Mouse (Mus musculus) activated CD4-positive, CD25-positive, alpha-beta regulatory T cell, adult 9 weeks (primary cell): ENCODE results near the gene Gstm7. TPM values are rescaled to one million over a fixed set of nuclear protein-coding genes. Genes with fewer than 3 reads are reported as not detected.

Source experiments
- polyA plus RNA-seq: library from polyadenylated mRNA; unstranded; fragments of 100-300 nt; shearing (Covaris generic); gene quantifications from one replicate; pipeline ENCODE4 v1.2.1, GENCODE M21; 2017

Gene Gstm7
- 1.2 TPM for polyA plus RNA-seq

DNA sequence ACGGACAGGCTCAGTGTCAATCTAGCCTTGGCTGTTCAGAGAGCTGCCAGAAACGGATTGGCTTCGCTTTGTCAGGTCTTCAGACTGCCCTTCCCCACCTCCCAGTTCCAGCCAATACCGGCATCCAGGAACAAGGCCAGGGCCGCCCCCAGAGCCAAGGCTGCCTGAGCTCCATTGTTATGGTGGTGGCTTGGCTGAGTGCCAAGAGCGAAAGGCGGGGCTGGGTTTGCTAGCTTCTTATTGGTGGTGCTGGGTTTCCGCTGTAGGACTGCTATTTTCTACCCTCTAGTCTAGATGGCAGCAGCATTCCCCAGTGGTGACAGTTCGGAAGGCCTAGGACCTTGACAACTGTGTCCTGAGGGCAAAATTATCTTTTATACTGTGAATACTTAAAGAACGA, at the start of gene Gstm7:
Gene Gstm7, minus strand, starts transcription at position 148 of the 400 bp plus-strand sequence.

DNA sequence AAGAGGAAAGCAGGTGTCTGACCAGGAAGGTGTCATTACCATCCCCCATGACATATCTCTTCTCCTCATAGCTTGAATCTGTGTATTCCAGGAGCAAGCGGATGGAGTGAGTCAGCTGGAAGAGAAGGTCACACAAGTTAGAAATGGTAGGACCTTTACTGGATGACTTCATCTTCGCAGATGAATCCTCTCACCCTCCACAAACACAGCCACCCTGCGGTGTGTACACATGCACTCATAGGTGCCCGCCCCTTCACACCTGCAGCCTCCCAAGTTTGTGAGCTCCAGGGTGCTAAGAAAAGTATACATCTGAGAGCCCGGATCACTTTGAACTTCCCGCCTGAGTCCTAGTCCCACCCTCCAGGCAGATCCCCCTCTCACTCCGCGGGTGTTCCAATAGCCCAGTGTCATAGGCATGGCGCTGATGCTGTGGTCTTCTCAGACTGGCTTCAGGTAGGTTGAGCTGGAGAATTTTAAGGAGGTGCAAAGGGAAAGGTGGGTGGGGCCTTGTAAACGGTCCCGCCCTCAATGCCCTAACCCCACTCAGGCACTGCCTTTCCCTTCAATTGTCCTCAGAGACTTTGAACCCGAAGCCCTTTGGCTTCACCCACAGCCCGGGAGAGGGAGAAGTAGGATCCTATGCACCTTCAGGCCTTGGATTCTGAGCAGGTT, 37.2 kb upstream of the Gstm7 start, which contains the start of gene Gstm3:
Gene Gstm3, minus strand, starts transcription at position 560 of the 672 bp plus-strand sequence.

DNA sequence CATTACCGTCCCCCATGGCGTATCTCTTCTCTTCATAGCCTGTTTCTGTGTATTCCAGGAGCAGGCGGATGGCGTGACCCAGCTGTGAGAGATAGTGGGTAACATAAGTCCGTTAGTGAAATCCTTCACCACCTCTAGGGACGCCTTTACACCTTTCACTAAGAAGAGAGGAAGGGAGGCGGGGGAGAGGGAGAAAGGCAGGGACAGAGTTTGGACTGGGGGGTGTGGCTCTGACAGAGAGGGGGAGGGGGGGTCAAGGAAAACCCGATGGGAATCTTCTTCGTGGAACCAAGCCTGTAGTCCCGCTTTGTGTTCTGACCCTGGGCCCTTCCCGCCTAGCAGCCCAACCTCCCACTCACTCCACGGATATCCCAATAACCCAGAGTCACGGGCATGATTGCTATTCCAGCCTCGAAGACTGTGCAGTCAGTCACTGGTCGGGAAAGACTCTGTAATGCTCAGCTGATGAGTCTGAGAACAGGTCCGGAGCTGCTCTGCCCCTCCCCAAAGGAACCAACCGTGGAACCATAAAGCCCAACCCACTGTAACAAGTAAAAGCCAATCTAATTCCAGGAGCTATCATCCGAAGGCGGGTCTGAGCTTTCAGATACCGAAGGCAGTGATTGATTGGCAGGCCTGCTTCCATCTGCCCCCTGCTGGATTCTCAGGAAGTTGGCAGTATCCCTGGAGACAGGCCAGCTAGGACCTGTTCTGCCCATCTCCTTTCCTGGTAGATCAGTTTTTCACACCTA, 11.8 kb upstream of the Gstm7 start, which contains the start of gene Gstm6:
Gene Gstm6, minus strand, starts transcription at position 511 of the 752 bp plus-strand sequence.

DNA sequence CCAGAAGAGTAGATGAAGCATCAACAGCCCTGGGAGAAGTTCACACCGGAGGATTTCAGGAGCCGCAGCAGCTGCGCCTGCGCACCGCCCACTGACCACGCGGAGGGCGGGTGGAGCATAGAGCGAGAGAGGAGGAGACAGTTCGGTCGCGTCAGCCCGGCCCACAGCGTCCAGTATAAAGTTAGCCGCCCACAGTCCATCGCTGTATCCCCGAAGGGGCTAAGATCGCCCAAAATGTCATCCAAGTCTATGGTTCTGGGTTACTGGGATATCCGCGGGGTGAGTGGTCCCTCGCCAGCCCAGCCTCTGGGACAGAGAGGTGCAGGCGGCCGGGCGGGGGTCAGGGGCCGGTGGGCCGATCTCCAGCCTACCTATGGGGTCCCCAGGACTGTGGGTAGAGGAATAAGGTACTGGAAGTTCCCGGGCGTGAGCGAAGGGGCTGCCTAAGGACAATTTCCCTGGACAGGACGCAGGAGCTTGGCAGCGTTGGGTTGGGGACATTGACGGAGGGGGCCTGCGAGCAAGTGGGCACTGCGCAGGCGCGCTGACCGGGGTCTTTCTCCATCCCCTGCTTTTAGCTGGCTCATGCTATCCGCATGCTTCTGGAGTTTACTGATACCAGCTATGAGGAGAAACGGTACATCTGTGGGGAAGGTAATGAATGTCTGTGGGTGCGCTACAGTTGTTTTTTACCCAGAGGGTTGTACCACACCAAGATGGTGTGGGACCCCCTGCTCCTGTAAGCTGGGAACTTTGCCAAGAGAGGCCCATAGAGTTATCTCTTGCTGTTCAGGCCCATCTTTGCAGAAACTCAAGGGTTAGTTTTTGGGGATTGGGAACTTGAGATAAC, 35.7 kb downstream of the Gstm7 start, which contains the start of gene Gstm5:
Gene Gstm5, plus strand, starts transcription at position 102 of the 850 bp plus-strand sequence.

DNA sequence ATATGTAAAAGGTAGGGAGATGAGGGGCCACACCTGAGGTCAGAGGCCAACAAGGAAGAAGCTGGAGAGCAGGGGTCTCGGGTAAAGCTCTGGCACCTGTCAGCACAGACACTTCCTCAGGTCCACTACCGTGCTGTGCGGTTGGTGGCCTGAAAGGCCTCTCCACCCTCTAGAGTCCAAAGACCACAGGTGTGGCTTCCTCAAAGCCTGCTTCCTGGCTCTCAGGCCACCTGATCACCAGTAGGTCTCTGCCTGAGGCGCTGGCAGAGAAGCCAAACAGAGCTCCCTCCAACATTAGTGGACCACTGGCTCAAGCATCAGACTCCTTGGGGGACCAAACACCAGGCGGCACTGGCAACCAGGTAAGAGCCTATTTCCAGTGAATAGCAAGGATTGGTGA, 54.6 kb downstream of the Gstm7 start, which contains the start of gene Eps8l3:
Gene Eps8l3, plus strand, starts transcription at position 225 of the 400 bp plus-strand sequence.

Other genes with a start within 250 kb of the Gstm7 start
- gene Ahcyl1, start 235.3 kb downstream of the Gstm7 start, polyA plus RNA-seq: 10.7 TPM
- 22.6 TPM for gene Csf1, start 171.3 kb downstream of the Gstm7 start, polyA plus RNA-seq
- not detected for gene Eps8l3, start 54.6 kb downstream of the Gstm7 start, polyA plus RNA-seq
- gene Gstm5, start 36.0 kb downstream of the Gstm7 start, polyA plus RNA-seq: 1.4 TPM
- not detected for gene Gstm6, start 11.9 kb upstream of the Gstm7 start, polyA plus RNA-seq
- not detected for gene Gstm3, start 37.5 kb upstream of the Gstm7 start, polyA plus RNA-seq
- gene Gstm2, start 54.6 kb upstream of the Gstm7 start, polyA plus RNA-seq: not detected
- 2.6 TPM for gene Gstm1, start 86.2 kb upstream of the Gstm7 start, polyA plus RNA-seq
- gene Gstm4, start 113.1 kb upstream of the Gstm7 start, polyA plus RNA-seq: 10.1 TPM
- gene Ampd2, start 154.8 kb upstream of the Gstm7 start, polyA plus RNA-seq: 58.2 TPM
- not detected for gene Gnat2, start 161.0 kb upstream of the Gstm7 start, polyA plus RNA-seq
- 204 TPM for gene Gnai3, start 214.3 kb upstream of the Gstm7 start, polyA plus RNA-seq
- not detected for gene Gpr61, start 223.1 kb upstream of the Gstm7 start, polyA plus RNA-seq